Mouse (Mus musculus): ENCODE results near the gene 2010005H15Rik.

GRCm38 (mm10) chr16:36203846-36204245 is 17.4 kb upstream of the 2010005H15Rik start:
- TF ChIP-seq CTCF (IDR thresholded peaks at IDR 0.05; ENCODE audit: borderline replicate concordance, insufficient read depth, low read depth, low read length) (no peak), POLR2A (IDR thresholded peaks at IDR 0.05; ENCODE audit: borderline replicate concordance, insufficient read depth, low read length) (no peak)
